Mouse (Mus musculus) midbrain, embryonic 13.5 days (tissue): ENCODE measurements around the gene Hgfac. TPM values are rescaled to one million over a fixed set of nuclear protein-coding genes. Genes with fewer than 3 reads are reported as not detected.
A peak's percentile ranks its signal among the peaks of the same experiment; 100 is the strongest.

ENCODE experiments used
- ATAC-seq: fragments of 200-750 bp; cut with Nextera tagmentation; 2 replicates; pipeline ENCODE4 v1.8.0; 2017; ENCODE audit warnings: mild to moderate bottlenecking, moderate TSS enrichment, moderate library complexity
- H3K27ac ChIP-seq: fragments of 300-500 bp; sonication (generic); 2 replicates; pipeline ENCODE4 v1.5.1; 2015; ENCODE audit warnings: inconsistent platforms, mild to moderate bottlenecking, moderate library complexity
- H3K27me3 ChIP-seq: fragments of 300-500 bp; sonication (generic); 2 replicates; pipeline ENCODE4 v1.6.1; 2015; ENCODE audit warnings: mild to moderate bottlenecking, inconsistent platforms
- H3K36me3 ChIP-seq: fragments of 300-500 bp; sonication (generic); 2 replicates; pipeline ENCODE4 v1.6.1; 2015; ENCODE audit warnings: mild to moderate bottlenecking, inconsistent platforms
- H3K4me1 ChIP-seq: fragments of 300-500 bp; sonication (generic); replicated peaks from 2 replicates; pipeline ENCODE4 v1.6.1; 2015; ENCODE audit warnings: inconsistent platforms
- H3K4me2 ChIP-seq: fragments of 300-500 bp; sonication (generic); replicated peaks from 2 replicates; pipeline ENCODE4 v1.6.1; 2015; ENCODE audit warnings: moderate library complexity, mild to moderate bottlenecking, inconsistent platforms
- H3K4me3 ChIP-seq: fragments of 300-500 bp; sonication (generic); replicated peaks from 2 replicates; pipeline ENCODE4 v1.5.1; 2015; ENCODE audit warnings: mild to moderate bottlenecking, inconsistent platforms
- H3K9ac ChIP-seq: fragments of 300-500 bp; sonication (generic); replicated peaks from 2 replicates; pipeline ENCODE4 v1.6.1; 2015; ENCODE audit warnings: mild to moderate bottlenecking, inconsistent platforms
- H3K9me3 ChIP-seq: fragments of 300-500 bp; sonication (generic); 2 replicates; pipeline ENCODE4 v1.6.1; 2016; ENCODE audit warnings: mild to moderate bottlenecking, inconsistent platforms
- WGBS: fragments of 180-500 bp; shearing (Covaris S2); methylation state at CpG from one replicate; pipeline ENCODE4 v1.1.7; 2015; 5-methylcytosine and 5-hydroxymethylcytosine counted together
- polyA plus RNA-seq: library from polyadenylated mRNA; unstranded; fragments of >200 nt; fragmentation: Nextera tagmentation; extraction: Ambion mirVana; gene quantifications from 2 replicates; pipeline ENCODE4 v1.2.1, GENCODE M21; 2015

Gene Hgfac
- polyA plus RNA-seq, 1 experiment from 2014 or later: 1.0 TPM

DNA sequence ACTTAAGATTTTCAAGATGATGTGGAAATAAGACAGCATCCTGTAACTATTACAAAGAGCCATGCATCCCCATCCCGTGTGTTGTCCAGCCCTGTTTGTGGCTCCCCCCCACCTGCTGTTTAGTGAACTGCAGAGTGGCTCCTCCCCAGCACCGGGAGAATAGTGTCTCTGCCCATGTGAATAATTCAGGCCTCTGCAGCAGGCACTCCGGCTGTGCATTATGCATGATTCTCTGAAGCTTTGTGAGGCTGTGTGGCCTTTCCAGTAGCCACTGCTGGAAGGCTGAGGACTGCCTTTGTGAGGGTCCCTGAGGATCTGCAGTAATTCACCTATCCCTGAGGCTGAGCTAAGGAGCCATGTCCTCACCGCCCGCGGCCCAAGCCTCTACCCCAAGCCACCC, 27.3 kb upstream of the Hgfac start:
- Histone ChIP-seq H3K36me3 (peaks cover 8% of the 10 kb centered on the region), H3K4me3 (no peak overlapping the region), H3K9me3 (no peaks in the 10 kb centered on the region), H3K4me2 (peak overlapping the region; percentile 8; the same call in 1 of the 2 replicates), H3K27me3 (no peaks in the 10 kb centered on the region), H3K27ac (peak overlapping the region; percentile 81), H3K4me1 (peaks cover 36% of the 10 kb centered on the region), H3K9ac (peak overlapping the region; percentile 7)
- ATAC-seq: peak; percentile 89
- 16% methylated on average over 6 of the region's 6 CpGs for WGBS

DNA sequence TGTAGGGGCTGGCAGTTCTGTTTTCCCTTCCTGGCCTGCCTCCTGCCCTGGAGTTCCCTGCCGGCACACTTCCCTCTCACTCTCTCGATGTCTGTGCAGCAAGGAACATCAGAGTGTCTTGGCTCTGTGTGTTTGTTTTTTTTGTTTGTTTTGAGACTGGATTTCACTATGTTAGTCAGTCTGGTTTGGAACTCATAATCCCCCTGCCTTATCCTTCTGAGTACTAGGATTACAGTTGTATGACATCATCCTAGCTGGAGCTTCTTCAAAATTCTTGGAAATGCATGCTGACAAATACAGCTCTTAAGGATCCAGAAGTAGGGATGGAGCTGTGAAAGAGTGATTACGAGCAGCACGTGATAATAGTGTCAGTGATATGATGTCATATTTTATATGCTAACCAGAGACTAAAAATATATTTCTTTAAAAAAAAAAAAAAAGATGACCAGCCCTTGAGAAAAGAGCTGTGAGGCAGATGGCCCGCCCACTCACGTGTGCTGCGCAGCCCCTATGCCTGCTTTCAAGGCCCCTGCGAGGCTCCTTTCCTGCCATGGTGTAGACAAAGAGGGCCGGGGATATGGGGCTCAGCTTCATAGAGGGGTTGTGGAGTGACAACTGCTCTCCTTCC, 21.5 kb upstream of the Hgfac start:
- Histone ChIP-seq H3K36me3 (peaks cover 42% of the 10 kb centered on the region), H3K27me3 (no peaks in the 10 kb centered on the region), H3K27ac (no peak overlapping the region), H3K4me2 (no peak overlapping the region), H3K4me3 (no peak overlapping the region), H3K9me3 (no peaks in the 10 kb centered on the region), H3K4me1 (peaks cover 19% of the 10 kb centered on the region), H3K9ac (no peak overlapping the region)
- no peak for ATAC-seq
- WGBS: 83% methylated on average over 9 of the region's 9 CpGs

DNA sequence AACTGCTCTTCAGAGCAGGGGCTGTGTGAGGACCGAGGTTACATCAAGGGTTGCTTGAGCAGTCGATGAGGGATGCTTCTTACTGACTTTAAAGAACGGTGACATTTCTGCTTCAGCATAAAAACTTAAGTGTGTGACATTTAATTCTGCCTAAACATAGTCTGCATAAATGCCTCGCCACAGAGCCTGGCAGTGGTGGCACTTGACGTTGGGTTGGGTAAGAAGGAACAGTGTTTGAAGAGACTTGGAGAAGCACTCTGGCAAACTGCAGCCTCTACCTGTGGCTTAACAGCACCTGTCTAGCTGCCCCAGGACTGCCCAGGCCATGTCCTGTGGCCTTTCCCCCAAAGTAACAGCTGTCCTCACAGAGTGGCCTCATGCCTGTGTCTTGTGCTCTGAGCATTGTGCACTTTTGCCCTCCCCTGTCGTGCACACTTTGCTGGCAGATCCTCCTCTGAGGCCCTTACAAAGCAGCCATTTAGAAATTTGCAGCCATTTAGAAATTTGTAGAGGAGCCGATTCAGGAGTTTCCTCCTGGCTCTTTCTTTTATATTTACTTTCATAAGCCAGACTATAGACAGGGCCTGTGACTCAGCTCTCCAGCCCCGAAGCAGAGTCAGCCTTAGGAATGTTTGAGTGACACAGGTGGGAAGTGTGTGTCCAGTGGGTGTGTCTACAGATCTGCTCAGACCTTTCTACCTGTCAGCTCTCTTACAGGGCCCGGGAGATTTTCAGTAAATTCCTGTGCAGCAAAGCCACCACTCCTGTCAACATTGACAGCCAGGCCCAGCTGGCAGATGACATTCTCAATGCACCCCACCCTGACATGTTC, 20.7 kb upstream of the Hgfac start:
- Histone ChIP-seq H3K27me3 (no peaks in the 10 kb centered on the region), H3K9me3 (no peaks in the 10 kb centered on the region), H3K36me3 (peaks cover 47% of the 10 kb centered on the region), H3K4me1 (0 out of 2 replicates have a peak, but pooled peaks cover 17% of the 10 kb centered on the region), H3K27ac (no peak overlapping the region), H3K4me2 (no peak overlapping the region), H3K9ac (no peak overlapping the region), H3K4me3 (no peak overlapping the region)
- no peak for ATAC-seq
- 93% methylated on average over 9 of the region's 9 CpGs for WGBS

DNA sequence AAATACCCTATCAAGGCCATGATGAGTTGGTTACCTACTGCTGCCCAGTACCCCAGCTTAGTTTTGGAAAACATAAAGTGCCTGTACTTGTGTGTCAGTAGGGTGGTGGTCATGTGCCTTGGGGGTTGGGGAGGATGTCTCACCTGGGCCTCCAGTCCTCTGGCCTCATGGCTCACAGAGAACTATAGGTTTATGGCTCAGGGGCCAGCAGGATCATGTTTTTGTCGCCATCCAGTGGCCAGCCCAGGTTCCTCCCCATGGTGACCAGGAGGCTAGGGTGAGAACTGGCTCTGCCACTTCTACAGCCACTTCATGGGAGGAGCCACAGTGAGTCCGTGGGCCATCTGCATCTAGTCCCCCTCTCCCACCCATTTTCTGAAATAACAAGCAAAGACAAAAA, 16.3 kb upstream of the Hgfac start:
- H3K4me2 ChIP-seq: no peak overlapping the region
- WGBS: 28% methylated on average over 2 of the region's 2 CpGs
- H3K27ac ChIP-seq: no peak overlapping the region
- H3K4me1 ChIP-seq: 0 out of 2 replicates have a peak, but pooled peaks cover 2% of the 10 kb centered on the region
- H3K4me3 ChIP-seq: no peak overlapping the region
- no peaks in the 10 kb centered on the region for H3K9me3 ChIP-seq
- H3K27me3 ChIP-seq: no peaks in the 10 kb centered on the region
- ATAC-seq: peak; percentile 55; the same call in 1 of the 2 replicates
- H3K36me3 ChIP-seq: peaks cover 84% of the 10 kb centered on the region
- H3K9ac ChIP-seq: no peak overlapping the region

DNA sequence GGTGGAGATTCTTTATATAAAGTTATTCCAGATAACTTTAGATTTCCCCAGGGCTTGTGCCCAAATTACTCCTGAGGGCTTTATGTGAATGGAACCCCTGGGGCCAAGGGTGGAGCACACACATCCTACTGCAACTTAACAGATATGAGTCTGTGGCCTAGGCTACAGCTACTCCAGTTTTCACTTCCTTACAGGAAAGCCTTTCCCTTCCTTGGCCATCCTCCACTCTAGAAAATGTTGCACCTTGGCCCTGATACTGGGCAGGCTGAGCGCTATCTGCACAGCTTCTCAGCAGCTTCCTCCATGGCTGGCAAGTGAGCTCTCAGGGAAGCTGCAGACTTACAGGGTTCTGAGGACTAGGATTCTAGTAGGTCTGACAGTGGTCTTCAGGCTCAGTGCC, 12.0 kb upstream of the Hgfac start:
- ATAC-seq: no peak
- no peak overlapping the region for H3K27ac ChIP-seq
- H3K9me3 ChIP-seq: no peaks in the 10 kb centered on the region
- peaks cover 92% of the 10 kb centered on the region for H3K36me3 ChIP-seq
- H3K9ac ChIP-seq: no peak overlapping the region
- H3K27me3 ChIP-seq: no peaks in the 10 kb centered on the region
- no peak overlapping the region for H3K4me2 ChIP-seq
- WGBS: 100% methylated on average over 1 of the region's 1 CpGs
- H3K4me1 ChIP-seq: no peaks in the 10 kb centered on the region
- H3K4me3 ChIP-seq: no peak overlapping the region

DNA sequence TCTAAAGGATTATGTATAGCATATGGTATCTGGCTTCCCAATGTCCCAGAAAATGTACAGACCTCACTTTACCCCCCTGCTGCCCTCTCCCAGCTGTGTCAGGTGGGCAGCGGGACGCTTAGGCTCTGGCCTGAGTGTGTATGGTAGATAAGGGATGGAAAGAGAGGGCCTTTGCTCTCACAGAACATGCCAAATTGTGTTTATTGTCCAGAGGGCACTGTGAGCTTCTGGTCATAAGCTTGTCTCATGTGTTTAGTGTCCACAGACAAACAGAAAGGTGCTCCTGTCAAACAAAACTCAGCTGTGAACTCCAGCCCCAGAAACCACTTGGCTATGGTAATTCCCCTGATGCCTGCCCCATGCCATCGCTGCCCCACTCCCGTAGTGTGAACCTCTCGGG, 11.6 kb upstream of the Hgfac start:
- Histone ChIP-seq H3K4me1 (no peaks in the 10 kb centered on the region), H3K36me3 (peaks cover 92% of the 10 kb centered on the region), H3K27ac (no peak overlapping the region), H3K9me3 (no peaks in the 10 kb centered on the region), H3K27me3 (no peaks in the 10 kb centered on the region), H3K4me2 (no peak overlapping the region), H3K9ac (no peak overlapping the region), H3K4me3 (no peak overlapping the region)
- WGBS: 86% methylated on average over 5 of the region's 5 CpGs
- no peak for ATAC-seq

DNA sequence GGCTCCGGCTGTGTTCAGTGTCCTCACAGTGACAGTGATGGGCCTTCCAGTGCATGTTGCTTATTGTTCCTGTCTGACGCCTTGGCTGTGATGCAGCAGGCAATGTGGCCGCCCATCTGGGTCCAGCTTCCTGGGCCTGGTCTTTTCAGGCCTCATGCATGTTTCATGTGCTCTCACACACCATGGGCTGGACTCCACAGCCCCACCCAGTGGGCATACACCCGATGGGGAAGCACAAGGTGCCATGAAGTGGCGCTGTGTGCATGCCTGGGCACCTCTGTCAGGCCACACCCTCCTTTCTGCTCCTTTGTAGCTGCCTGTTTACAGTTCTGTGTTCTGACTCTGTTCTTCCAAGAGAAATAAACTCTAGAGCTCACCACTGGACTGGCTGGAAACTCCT, 8.2 kb upstream of the Hgfac start:
- H3K36me3 ChIP-seq: peaks cover 75% of the 10 kb centered on the region
- no peak overlapping the region for H3K4me3 ChIP-seq
- ATAC-seq: peak; percentile 35; the same call in 1 of the 2 replicates
- no peak overlapping the region for H3K4me2 ChIP-seq
- H3K9ac ChIP-seq: peak overlapping the region; percentile 28; the same call in 1 of the 2 replicates
- peak overlapping the region; percentile 14; the same call in 1 of the 2 replicates for H3K27ac ChIP-seq
- no peaks in the 10 kb centered on the region for H3K4me1 ChIP-seq
- H3K27me3 ChIP-seq: no peaks in the 10 kb centered on the region
- 71% methylated on average over 5 of the region's 5 CpGs for WGBS
- no peaks in the 10 kb centered on the region for H3K9me3 ChIP-seq

DNA sequence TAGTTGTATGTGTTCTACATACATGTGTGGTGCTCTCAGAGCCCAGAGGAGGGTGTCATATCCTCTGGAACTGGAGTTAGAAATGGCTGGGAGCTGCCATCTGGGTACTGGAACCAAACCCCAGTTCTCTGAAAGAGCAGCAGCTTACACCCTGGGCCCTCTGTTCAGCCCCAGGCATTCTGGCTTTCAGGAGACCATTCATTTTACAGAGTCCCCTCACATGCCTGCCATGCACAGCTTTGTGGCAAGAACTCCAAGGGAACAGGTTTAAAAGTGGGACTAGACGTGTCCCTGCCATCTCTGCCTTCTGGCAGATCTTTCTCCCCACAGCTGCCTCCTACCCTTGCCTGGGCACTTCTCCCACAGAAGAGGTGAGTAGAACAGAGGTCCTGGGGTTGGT, 7.7 kb upstream of the Hgfac start:
- WGBS: 89% methylated on average over 1 of the region's 1 CpGs
- Histone ChIP-seq H3K4me2 (no peak overlapping the region), H3K9ac (no peak overlapping the region), H3K36me3 (peaks cover 70% of the 10 kb centered on the region), H3K27me3 (no peaks in the 10 kb centered on the region), H3K9me3 (no peaks in the 10 kb centered on the region), H3K27ac (no peak overlapping the region), H3K4me3 (no peak overlapping the region), H3K4me1 (no peaks in the 10 kb centered on the region)
- ATAC-seq: no peak

DNA sequence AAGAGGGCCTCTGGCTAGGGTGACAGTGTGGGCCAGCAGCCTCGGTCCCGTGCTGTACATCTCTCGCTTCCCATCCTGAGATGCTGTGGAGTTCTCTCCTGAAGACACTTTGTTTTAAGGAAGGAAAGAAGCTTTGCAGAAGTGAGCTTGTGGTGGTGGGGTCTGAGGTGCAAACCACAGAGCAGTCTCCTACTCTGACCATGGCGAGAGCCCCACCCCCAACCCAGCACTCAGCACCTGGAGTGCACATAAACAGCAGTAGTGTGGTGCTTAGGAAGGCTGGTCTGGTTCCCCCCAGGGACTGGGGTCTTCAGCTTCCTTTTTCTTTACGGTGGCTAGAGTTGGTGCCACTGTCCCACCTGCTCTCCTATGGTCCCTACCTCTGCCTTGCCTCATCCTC, 6.2 kb upstream of the Hgfac start:
- Histone ChIP-seq H3K9ac (no peak overlapping the region), H3K9me3 (no peaks in the 10 kb centered on the region), H3K4me1 (no peaks in the 10 kb centered on the region), H3K36me3 (peaks cover 55% of the 10 kb centered on the region), H3K27ac (no peak overlapping the region), H3K4me3 (no peak overlapping the region), H3K27me3 (no peaks in the 10 kb centered on the region), H3K4me2 (no peak overlapping the region)
- WGBS: 92% methylated on average over 5 of the region's 5 CpGs
- no peak for ATAC-seq

DNA sequence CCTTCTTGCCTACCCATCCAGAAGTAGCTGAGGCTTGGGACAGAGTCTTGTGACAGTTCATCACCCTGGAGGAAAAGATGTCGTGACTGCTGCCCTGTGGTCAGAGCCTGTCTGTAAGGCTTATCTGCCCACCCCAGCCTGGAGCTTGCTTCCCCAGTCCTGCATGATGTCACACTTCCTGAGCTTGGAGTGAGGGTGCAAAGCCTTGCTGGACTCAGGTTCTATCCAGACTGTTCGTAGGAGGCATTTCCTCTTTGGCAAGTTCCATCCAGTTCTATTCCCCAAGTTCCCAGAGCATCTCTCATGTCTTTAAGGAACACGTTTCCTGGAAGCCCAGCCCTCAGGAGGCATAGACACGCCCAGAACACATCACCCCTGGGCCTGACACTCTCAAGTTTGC, 5.5 kb upstream of the Hgfac start:
- H3K36me3 ChIP-seq: peaks cover 49% of the 10 kb centered on the region
- no peak overlapping the region for H3K9ac ChIP-seq
- H3K4me3 ChIP-seq: no peak overlapping the region
- H3K4me1 ChIP-seq: no peaks in the 10 kb centered on the region
- H3K27ac ChIP-seq: no peak overlapping the region
- no peak for ATAC-seq
- H3K4me2 ChIP-seq: no peak overlapping the region
- 79% methylated on average over 4 of the region's 4 CpGs for WGBS
- H3K27me3 ChIP-seq: no peaks in the 10 kb centered on the region
- no peaks in the 10 kb centered on the region for H3K9me3 ChIP-seq

DNA sequence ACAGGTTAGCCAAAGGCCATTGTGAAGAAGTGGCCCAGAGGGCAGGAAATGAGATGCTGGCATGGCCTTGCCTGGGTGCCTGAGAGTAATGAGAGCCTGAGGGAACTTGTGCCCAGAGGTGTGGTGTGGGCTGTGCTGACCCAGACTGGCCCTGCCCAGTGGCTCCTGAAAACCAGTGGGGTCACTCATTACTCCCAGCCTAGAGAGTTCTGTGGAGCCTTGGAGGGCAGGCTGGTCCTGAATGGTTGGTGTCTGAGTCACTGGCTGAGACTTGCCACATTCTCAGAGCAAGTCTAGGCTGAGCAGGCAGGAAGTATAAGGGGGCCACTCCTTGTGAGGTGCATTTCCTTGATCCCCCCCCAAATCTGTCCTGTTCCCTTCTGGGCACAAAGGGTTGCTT, 3.9 kb upstream of the Hgfac start:
- ATAC-seq: no peak
- no peaks in the 10 kb centered on the region for H3K4me1 ChIP-seq
- no peak overlapping the region for H3K27ac ChIP-seq
- H3K4me2 ChIP-seq: no peak overlapping the region
- H3K36me3 ChIP-seq: peaks cover 33% of the 10 kb centered on the region
- H3K27me3 ChIP-seq: no peaks in the 10 kb centered on the region
- no peaks in the 10 kb centered on the region for H3K9me3 ChIP-seq
- no peak overlapping the region for H3K4me3 ChIP-seq
- no peak overlapping the region for H3K9ac ChIP-seq

DNA sequence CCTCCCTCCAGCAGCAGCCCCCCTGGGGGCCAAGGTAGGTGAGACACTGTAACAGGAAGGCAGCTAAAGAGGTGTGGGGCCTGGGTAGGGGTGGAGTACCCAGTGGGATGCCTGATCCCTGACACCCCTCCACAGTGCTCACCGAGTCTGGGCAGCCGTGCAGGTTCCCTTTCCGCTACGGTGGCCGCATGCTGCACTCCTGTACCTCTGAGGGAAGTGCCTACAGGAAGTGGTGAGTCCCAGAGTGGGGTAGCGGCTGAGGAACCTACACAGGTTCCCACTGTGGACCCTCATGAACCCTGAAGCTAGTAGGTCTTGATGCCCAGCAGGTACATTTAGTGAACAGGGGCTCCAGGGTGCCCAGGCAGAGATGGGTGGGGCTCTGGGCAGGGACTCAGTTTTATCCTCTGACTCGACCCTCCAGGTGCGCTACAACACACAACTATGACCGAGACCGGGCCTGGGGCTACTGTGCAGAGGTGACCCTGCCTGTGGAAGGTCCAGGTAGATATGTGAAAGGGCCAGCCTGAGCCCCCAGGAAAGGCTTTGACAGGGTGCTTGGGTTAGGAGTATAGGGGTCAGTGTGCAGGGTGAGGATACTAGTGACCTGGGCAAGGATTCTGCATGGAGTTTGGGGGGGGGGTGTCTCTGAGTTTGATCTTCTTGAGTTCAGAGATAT, 1.3 kb downstream of the Hgfac start:
- Histone ChIP-seq H3K27ac (no peak overlapping the region), H3K27me3 (no peaks in the 10 kb centered on the region), H3K9me3 (no peaks in the 10 kb centered on the region), H3K9ac (no peak overlapping the region), H3K4me1 (no peaks in the 10 kb centered on the region), H3K36me3 (no peaks in the 10 kb centered on the region), H3K4me3 (no peak overlapping the region), H3K4me2 (no peak overlapping the region)
- peak; percentile 51 for ATAC-seq
- 77% methylated on average over 10 of the region's 10 CpGs for WGBS
